Mouse (Mus musculus) kidney, embryonic 15.5 days (tissue): ENCODE results near the gene Krtap19-5. TPM values are rescaled to one million over a fixed set of nuclear protein-coding genes. Genes with fewer than 3 reads are reported as not detected.

Experiments used
- polyA plus RNA-seq: library from polyadenylated mRNA; unstranded; fragments of >200 nt; fragmentation: Nextera tagmentation; extraction: Ambion mirVana; gene quantifications from 2 replicates; pipeline ENCODE4 v1.2.1, GENCODE M21; 2015

Gene Krtap19-5
- polyA plus RNA-seq, 1 experiment from 2014 or later = not detected

Other genes with a start within 250 kb of the Krtap19-5 start
- not detected in 2 replicates for gene Krtap26-1, start 248.7 kb downstream of the Krtap19-5 start, polyA plus RNA-seq
- not detected in 2 replicates for gene Krtap27-1, start 224.8 kb downstream of the Krtap19-5 start, polyA plus RNA-seq
- not detected in 2 replicates for gene 2310061N02Rik, start 188.5 kb downstream of the Krtap19-5 start, polyA plus RNA-seq
- not detected in 2 replicates for gene Krtap13-1, start 167.6 kb downstream of the Krtap19-5 start, polyA plus RNA-seq
- 0.19 TPM in 1 of 2 replicates, not detected in the other for gene Krtap13, start 144.8 kb downstream of the Krtap19-5 start, polyA plus RNA-seq
- 0.30 TPM in 1 of 2 replicates, not detected in the other for gene 2310034C09Rik, start 137.6 kb downstream of the Krtap19-5 start, polyA plus RNA-seq
- gene 2310057N15Rik, start 122.3 kb downstream of the Krtap19-5 start, polyA plus RNA-seq = not detected in 2 replicates
- not detected in 2 replicates for gene Gm5965, start 118.6 kb downstream of the Krtap19-5 start, polyA plus RNA-seq
- not detected in 2 replicates for gene Gm20741, start 84.2 kb downstream of the Krtap19-5 start, polyA plus RNA-seq
- gene Krtap15, start 76.2 kb downstream of the Krtap19-5 start, polyA plus RNA-seq = not detected in 2 replicates
- gene Krtap14, start 70.3 kb downstream of the Krtap19-5 start, polyA plus RNA-seq = not detected in 2 replicates
- gene Krtap19-1, start 27.0 kb downstream of the Krtap19-5 start, polyA plus RNA-seq = not detected in 2 replicates
- not detected in 2 replicates for gene Krtap19-2, start 22.2 kb downstream of the Krtap19-5 start, polyA plus RNA-seq
- not detected in 2 replicates for gene Krtap19-3, start 18.4 kb downstream of the Krtap19-5 start, polyA plus RNA-seq
- not detected in 2 replicates for gene Krtap19-4, start 11.4 kb downstream of the Krtap19-5 start, polyA plus RNA-seq
- gene Krtap19-9b, start 35.8 kb upstream of the Krtap19-5 start, polyA plus RNA-seq = not detected in 2 replicates
- not detected in 2 replicates for gene Krtap16-3, start 66.4 kb upstream of the Krtap19-5 start, polyA plus RNA-seq
- not detected in 2 replicates for gene Krtap22-2, start 114.3 kb upstream of the Krtap19-5 start, polyA plus RNA-seq
- gene Gm10229, start 118.8 kb upstream of the Krtap19-5 start, polyA plus RNA-seq = not detected in 2 replicates
- gene Krtap6-1, start 135.2 kb upstream of the Krtap19-5 start, polyA plus RNA-seq = not detected in 2 replicates
- not detected in 2 replicates for gene Gm10228, start 145.0 kb upstream of the Krtap19-5 start, polyA plus RNA-seq
- not detected in 2 replicates for gene Krtap6-5, start 151.4 kb upstream of the Krtap19-5 start, polyA plus RNA-seq
- not detected in 2 replicates for gene 1110025L11Rik, start 167.5 kb upstream of the Krtap19-5 start, polyA plus RNA-seq
- gene Krtap6-3, start 187.6 kb upstream of the Krtap19-5 start, polyA plus RNA-seq = not detected in 2 replicates
- not detected in 2 replicates for gene Gm6358, start 244.4 kb upstream of the Krtap19-5 start, polyA plus RNA-seq